Mouse (Mus musculus) adrenal gland, adult 2 months (tissue): ENCODE measurements around the gene Myo18b. TPM values are rescaled to one million over a fixed set of nuclear protein-coding genes. Genes with fewer than 3 reads are reported as not detected.

Source experiments
- polyA plus RNA-seq: library from polyadenylated mRNA; depleted of rRNA; stranded (reverse); fragments of >200 nt; gene quantifications from 2 replicates; pipeline ENCODE4 v1.2.3, GENCODE M21; 2012; rRNA removed
- total RNA-seq, 2 experiments: library from RNA; stranded (reverse); gene quantifications; 2 replicates each; pipeline ENCODE4 v1.2.3; 2021

The Myo18b gene
- total and polyA plus RNA-seq, 3 experiments = 0.09 to 0.12 TPM; not detected in 1

Other genes starting within 250 kb of the Myo18b start
- gene Grk3, start 119.4 kb upstream of the Myo18b start, total RNA-seq = 10 to 100 TPM; 20.6 to 22.5 TPM
- 7.1 and 8.7 TPM in 2 replicates for gene Grk3, start 119.4 kb upstream of the Myo18b start, polyA plus RNA-seq
- gene Crybb2, start 173.8 kb upstream of the Myo18b start, total RNA-seq = not detected
- gene Crybb2, start 173.8 kb upstream of the Myo18b start, polyA plus RNA-seq = not detected in 2 replicates
- under 1 TPM; 0.23 to 0.31 TPM for gene Crybb3, start 185.2 kb upstream of the Myo18b start, total RNA-seq
- 0.91 and 1.9 TPM in 2 replicates for gene Crybb3, start 185.2 kb upstream of the Myo18b start, polyA plus RNA-seq